Mouse (Mus musculus) E14TG2a.4 (cell line): Measurements from ENCODE around the gene Ctnnd1.

ENCODE experiments used
- CTCF ChIP-seq: conservative IDR thresholded peaks from 2 replicates; pipeline ENCODE4 v1.5.1; 2014; ENCODE audit warnings: low read length
- POU5F1 ChIP-seq: IDR thresholded peaks from 2 replicates; pipeline ENCODE4 v1.6.1; 2014; ENCODE audit warnings: low read length, borderline replicate concordance

GRCm38 (mm10) chr2:84579311-84579710 is 71.3 kb downstream of the Ctnnd1 start:
- TF ChIP-seq CTCF (no peak), POU5F1 (no peak)
